Mouse (Mus musculus) fibroblast of lung, adult 2 months (primary cell): ENCODE measurements around the gene Cetn4.

Source experiments
- DNase-seq: peaks from one replicate; pipeline ENCODE4 v3.0.0-alpha.2; 2011; ENCODE audit warnings: low read depth

Gene Cetn4

GRCm38 (mm10) chr3:37302685-37303084, 9.8 kb downstream of the Cetn4 start:
- DNase-seq = no peak

DNA sequence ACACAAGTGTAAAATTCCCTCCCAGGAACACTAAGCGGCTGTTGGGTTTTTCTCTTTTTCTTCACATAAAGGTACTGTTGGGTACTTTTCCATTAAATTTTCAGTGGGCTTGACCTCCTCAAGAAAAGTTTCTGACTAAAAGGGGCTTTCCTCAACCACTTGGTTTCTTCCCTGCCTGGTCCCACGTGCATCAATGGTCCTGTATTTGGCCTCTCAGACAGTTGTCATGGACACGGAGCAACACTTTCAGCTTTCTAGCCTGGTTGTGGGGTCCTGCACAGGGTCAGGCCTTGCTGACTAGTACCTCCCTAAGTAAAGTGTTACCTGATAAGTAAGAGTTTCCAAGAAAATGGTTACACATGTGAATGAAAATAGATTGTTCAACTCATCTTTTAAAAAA, 13.0 kb downstream of the Cetn4 start:
- DNase-seq = no peak

GRCm38 (mm10) chr3:37292654-37293053, 19.9 kb downstream of the Cetn4 start:
- no peak for DNase-seq

DNA sequence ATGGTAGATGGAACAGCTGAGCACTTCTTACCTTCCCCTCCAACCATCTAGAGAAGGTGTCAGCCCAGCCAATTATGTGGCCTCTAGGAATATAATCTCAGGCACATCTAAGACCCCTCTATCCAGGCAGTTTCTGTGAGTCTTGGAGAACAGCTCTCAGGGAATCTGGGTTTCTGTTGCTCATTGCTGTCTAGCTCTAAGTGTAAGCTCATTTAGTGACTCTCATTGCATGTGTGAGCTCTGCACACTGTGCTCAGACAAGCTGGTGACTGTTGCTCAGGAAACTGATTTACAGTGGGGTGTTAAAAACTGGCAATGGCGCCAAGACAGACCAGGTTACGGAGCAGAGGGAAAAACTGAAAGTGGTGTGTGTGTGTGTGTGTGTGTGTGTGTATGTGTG, 20.6 kb downstream of the Cetn4 start:
- DNase-seq = no peak

- no peak for DNase-seq
These were observed 21.5 kb downstream of the Cetn4 start for GRCm38 (mm10) chr3:37290881-37291541.

- DNase-seq = no peak
These were observed 23.3 kb downstream of the Cetn4 start for GRCm38 (mm10) chr3:37289237-37289636.

DNA sequence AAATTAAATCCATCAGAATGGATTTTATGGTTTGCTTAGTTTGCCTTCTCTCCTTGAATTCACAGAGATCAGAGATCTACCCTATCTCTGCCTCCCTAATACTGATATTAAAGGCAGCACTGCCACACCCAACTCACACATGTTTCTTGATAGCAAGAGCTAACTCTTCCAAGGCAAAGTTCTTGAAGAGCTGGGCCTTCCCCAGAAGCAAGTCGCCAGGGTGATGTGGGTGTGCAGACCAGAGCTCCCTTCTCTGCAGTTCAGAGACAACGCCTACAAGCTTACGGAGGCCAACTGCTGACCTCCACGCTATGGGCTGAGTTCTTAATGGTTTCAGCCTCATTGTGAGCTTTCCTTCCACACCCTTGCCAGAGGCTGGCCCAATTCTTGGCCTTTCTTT, 29.3 kb downstream of the Cetn4 start:
- DNase-seq = no peak

DNA sequence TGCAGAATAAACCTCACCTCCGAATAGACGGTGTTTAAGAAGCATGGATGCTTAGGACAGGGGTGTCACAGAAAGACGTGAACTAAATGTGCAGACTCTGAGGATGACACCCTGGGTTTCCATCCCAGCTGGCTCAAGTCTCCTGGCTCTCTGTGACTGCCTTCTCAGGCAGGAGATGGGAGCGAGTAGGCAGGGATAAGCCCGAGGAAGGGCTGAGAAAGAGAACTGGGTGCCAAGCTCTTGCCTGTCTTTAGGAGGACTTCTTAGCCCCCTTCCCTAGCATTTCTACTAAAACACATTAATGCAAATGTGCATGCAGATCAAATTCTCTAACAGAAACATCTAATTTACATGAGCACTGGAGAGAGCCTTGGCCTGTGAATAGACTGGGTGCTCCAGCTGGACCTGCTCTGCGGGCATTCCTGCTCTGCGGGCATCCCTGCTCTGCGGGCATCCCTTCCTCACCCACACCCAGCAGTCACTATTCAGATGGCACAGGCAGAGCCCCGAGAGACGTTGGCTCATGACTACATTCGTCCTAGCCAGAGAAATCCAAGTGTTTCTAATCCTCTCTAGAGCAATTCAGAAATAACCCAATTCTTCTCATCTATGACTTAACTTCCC, 30.1 kb downstream of the Cetn4 start:
- DNase-seq = no peak

- DNase-seq = no peak
These were observed 31.6 kb downstream of the Cetn4 start for GRCm38 (mm10) chr3:37280871-37281270.

GRCm38 (mm10) chr3:37280221-37280620, 32.3 kb downstream of the Cetn4 start:
- DNase-seq = no peak

DNA sequence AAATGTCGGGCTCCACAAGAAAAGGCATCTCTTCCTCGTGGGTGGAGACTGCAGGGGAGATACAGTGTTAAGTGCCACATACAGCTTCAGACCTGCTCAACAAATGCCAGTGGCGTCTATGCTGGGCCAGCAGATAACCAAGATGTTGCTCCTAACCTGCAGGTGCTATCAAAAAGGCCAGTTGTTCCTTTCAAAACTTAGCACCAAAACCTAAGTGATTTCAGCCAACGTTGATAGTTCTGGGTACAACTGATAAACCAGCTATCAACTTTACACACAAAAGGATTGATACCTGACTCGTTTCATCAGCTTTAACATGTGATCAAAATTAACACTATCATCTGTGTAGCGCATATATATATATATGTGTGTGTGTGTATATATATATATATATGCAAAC, 37.8 kb downstream of the Cetn4 start:
- no peak for DNase-seq

DNA sequence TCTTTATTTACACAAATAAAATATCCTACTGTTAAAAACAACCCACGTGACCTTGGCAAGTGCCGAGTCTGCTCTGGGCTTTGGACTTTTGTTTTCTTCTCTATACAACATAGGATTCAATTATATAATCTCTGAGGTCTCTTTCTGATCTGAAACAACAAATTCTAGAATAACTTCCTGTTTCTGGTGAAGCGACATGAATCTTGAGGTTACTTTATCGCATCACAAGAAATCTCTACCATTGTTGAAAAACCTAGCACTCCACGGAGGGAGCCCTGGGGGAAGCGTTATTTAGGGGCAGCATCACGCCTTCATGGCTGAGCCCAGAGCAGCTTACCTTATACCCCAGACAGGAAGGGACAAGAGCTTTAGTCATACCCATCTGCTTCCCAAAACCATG, 39.4 kb downstream of the Cetn4 start:
- DNase-seq = no peak

DNA sequence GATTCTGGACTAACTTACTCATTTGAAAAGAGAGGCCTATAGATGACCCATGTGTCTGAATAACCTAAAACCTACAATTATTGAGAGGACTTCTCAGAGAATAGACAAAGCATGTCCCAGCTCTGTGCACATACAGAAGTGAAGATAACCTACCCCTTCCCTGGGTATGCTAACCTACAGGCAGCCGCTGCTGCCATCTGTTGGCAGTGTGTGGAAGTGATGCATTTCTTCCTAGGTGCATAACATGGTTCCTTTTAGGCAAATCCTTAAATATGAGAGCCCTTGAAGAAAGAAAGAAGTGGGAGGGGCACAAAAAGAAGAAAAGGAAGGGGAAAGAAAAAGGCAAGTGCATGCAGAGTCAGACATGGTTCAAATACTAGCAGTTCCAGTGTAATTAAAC, 41.3 kb downstream of the Cetn4 start:
- DNase-seq = peak; percentile 12

- DNase-seq = no peak
These were observed 42.6 kb downstream of the Cetn4 start for GRCm38 (mm10) chr3:37269926-37270325.

- no peak for DNase-seq
These were observed 44.2 kb downstream of the Cetn4 start for GRCm38 (mm10) chr3:37268338-37268737.

- DNase-seq = no peak
These were observed 53.0 kb downstream of the Cetn4 start for GRCm38 (mm10) chr3:37259331-37259999.

DNA sequence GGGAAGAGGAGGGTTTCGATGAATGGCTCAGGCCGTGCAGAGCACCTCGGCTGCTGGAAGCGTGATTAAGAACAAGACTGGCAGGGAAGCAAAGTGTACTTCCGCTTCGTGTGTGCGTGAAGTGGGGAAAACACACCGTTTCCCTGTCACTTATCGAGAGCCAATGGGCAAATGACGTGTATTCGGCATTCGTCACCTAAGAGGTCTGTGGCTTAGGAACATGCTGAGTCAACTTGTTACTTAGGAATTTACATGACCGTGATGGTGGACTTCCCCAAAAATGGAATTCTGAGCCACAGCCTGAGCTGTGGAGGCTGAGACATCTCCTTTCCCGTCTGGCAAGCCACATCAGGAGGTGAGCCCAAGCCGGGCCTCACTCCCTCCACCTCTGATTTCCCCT, 54.7 kb downstream of the Cetn4 start:
- no peak for DNase-seq
